Mouse (Mus musculus) liver, adult 2 months (tissue): Measurements from ENCODE around the gene Tspan11. TPM values are rescaled to one million over a fixed set of nuclear protein-coding genes. Genes with fewer than 3 reads are reported as not detected.
A peak's percentile ranks its signal among the peaks of the same experiment; 100 is the strongest.

Source experiments
- DNase-seq: peaks from one replicate; pipeline ENCODE4 v3.0.0-alpha.2; 2011; ENCODE audit warnings: low read depth, low spot score; ENCODE audit errors: extremely low read depth
- H3K27ac ChIP-seq: fragments of 200-500 bp; replicated peaks from 2 replicates; pipeline ENCODE4 v1.5.1; 2012; ENCODE audit warnings: low read depth, mild to moderate bottlenecking, control low read depth, inconsistent platforms, low read length; ENCODE audit not compliant: insufficient read depth
- H3K27me3 ChIP-seq: fragments of 200-500 bp; 2 replicates; pipeline ENCODE4 v1.6.1; 2012; ENCODE audit warnings: mild to moderate bottlenecking, moderate library complexity, low read length, inconsistent platforms; ENCODE audit not compliant: control insufficient read depth, insufficient read depth
- H3K36me3 ChIP-seq: fragments of 200-500 bp; 2 replicates; pipeline ENCODE4 v1.6.1; 2012; ENCODE audit warnings: low read length, inconsistent platforms; ENCODE audit not compliant: control insufficient read depth, insufficient read depth
- H3K4me1 ChIP-seq: fragments of 200-500 bp; 2 replicates; pipeline ENCODE4 v1.6.1; 2011; ENCODE audit warnings: low read length; ENCODE audit not compliant: control insufficient read depth, insufficient read depth
- H3K4me3 ChIP-seq: fragments of 200-500 bp; 2 replicates; pipeline ENCODE4 v1.5.1; 2011; ENCODE audit warnings: low read depth, mild to moderate bottlenecking, control low read depth, low read length, moderate library complexity; ENCODE audit not compliant: insufficient read depth
- H3K79me2 ChIP-seq: fragments of 200-500 bp; 2 replicates; pipeline ENCODE4 v1.6.1; 2012; ENCODE audit warnings: inconsistent platforms, mild to moderate bottlenecking, low read length, moderate library complexity; ENCODE audit not compliant: control insufficient read depth, insufficient read depth
- H3K9ac ChIP-seq: fragments of 200-500 bp; 2 replicates; pipeline ENCODE4 v1.6.1; 2012; ENCODE audit warnings: low read depth, mild to moderate bottlenecking, control low read depth, inconsistent platforms, low read length
- CTCF ChIP-seq: fragments of 200-500 bp; IDR thresholded peaks from 2 replicates; pipeline ENCODE4 v1.5.1; 2011; ENCODE audit warnings: low read depth, low read length, control low read depth
- POLR2A ChIP-seq: fragments of 200-500 bp; IDR thresholded peaks from 2 replicates; pipeline ENCODE4 v1.6.1; 2011; ENCODE audit warnings: low read length, control low read depth; ENCODE audit not compliant: insufficient read depth; ENCODE audit errors: extremely low read depth
- WGBS: fragments of 180-500 bp; shearing (Covaris S2); methylation state at CpG from one replicate; pipeline ENCODE4 v1.1.7; 2018; 5-methylcytosine and 5-hydroxymethylcytosine counted together
- polyA plus RNA-seq: library from polyadenylated mRNA; depleted of rRNA; stranded (reverse); fragments of >200 nt; gene quantifications from 2 replicates; pipeline ENCODE4 v1.2.3, GENCODE M21; 2012
- total RNA-seq: library from RNA; depleted of rRNA; stranded (reverse); fragments of >200 nt; gene quantifications from 2 replicates; pipeline ENCODE4 v1.2.3, GENCODE M21; 2014

Tspan11 gene
- total and polyA plus RNA-seq, 2 experiments = under 0.01 TPM; not detected in 1

DNA sequence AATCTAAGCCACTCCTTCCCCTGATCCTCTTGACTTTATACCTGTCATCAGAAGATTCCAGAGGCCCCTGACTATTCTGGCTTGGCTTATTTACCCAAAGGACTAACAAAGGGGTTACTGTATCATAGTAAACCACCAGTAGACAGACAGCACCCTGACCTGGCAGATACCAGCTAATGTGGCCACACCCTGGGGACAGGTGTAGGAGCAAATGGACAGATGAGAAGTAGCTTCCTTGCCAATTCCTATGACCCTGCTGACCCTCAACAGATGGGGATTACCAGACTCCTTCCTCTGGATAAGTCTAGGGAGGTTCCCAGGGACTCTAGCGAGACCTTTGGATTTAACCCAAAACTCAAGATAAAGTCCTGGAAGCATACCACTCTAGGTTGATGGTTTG, 72.8 kb downstream of the Tspan11 start:
- no peak for DNase-seq
- Histone ChIP-seq H3K4me3 (no peak overlapping the region), H3K27ac (no peak overlapping the region), H3K79me2 (no peaks in the 10 kb centered on the region), H3K9ac (no peak overlapping the region), H3K4me1 (no peaks in the 10 kb centered on the region), H3K36me3 (peaks cover 2% of the 10 kb centered on the region; the same call in 1 of the 2 replicates), H3K27me3 (no peaks in the 10 kb centered on the region)
- 84% methylated on average over 1 of the region's 1 CpGs for WGBS
- TF ChIP-seq POLR2A = no peak
- no peak for TF ChIP-seq CTCF

DNA sequence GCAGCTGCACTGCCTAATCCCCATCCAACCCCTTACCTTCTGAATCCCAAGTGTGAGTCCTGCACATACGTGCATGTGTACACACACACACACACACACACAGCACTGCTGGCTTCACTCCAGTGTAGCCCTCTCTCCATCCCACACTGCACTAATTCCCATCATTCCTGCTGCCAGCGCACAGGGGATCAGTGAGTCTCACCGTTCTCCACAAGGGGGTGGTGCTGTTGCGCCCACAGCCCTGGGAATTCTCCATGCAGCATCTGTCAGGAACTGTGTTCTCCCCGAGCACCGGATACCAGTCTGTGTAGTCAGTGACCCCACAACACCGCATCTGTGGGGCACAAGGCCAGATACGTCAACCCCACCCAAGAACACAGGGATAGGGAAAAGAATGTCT, 78.1 kb downstream of the Tspan11 start:
- H3K27ac ChIP-seq = no peak overlapping the region
- peaks cover 2% of the 10 kb centered on the region; the same call in 1 of the 2 replicates for H3K36me3 ChIP-seq
- H3K79me2 ChIP-seq = no peaks in the 10 kb centered on the region
- H3K27me3 ChIP-seq = no peaks in the 10 kb centered on the region
- H3K9ac ChIP-seq = no peak overlapping the region
- no peak for TF ChIP-seq POLR2A
- no peak for TF ChIP-seq CTCF
- no peaks in the 10 kb centered on the region for H3K4me1 ChIP-seq
- WGBS = 86% methylated on average over 8 of the region's 8 CpGs
- DNase-seq = no peak
- no peak overlapping the region for H3K4me3 ChIP-seq

DNA sequence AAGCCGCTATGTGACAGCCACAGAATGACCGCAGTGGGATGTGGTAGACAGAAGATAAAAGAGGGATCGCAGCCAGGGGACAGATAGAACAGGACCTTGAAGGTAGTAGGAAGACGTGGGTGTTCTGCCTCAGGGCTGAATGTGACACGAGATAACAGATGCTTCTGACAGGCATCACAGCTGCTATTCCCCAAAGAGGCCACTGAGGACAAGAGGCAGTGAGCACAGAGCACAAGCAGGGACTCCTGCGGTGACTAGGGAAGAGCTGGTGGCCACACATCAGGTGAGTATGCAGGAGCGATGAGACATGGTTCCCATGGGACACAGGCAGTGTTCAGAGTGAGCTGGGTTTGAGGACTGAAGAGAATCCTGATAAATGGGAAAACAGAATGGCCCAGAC, 82.3 kb downstream of the Tspan11 start:
- WGBS = 83% methylated on average over 7 of the region's 7 CpGs

DNA sequence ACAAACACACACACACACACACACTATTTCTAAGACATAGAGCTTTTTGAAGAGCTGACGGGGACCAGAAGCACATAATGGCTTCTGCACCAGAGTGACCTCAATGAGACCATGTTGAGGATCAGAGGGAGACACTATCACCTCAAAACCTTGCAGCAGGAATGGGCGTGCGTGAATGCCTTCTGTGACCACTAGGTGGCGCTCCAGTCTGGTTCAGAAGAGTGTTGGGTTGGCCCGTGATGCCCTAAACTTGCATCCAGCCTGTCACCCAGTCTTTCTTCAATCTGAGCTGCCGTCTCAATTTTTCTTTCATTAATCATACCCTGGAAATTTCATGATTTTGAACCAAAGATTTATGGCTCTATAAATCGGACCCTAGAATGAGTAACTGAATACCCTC, 82.7 kb downstream of the Tspan11 start:
- Histone ChIP-seq H3K36me3 (no peaks in the 10 kb centered on the region; the same call in 1 of the 2 replicates), H3K4me3 (no peak overlapping the region), H3K4me1 (no peaks in the 10 kb centered on the region), H3K27me3 (no peaks in the 10 kb centered on the region), H3K27ac (no peak overlapping the region), H3K79me2 (no peaks in the 10 kb centered on the region), H3K9ac (no peak overlapping the region)
- peak; percentile 36 for DNase-seq
- TF ChIP-seq CTCF (peak; percentile 98), POLR2A (no peak)
- 20% methylated on average over 7 of the region's 7 CpGs for WGBS

More for the DNA sequence above, 82.3 kb downstream of the Tspan11 start:
- no peak for DNase-seq
- Histone ChIP-seq H3K4me1 (no peaks in the 10 kb centered on the region), H3K36me3 (no peaks in the 10 kb centered on the region; the same call in 1 of the 2 replicates), H3K27ac (no peak overlapping the region), H3K79me2 (no peaks in the 10 kb centered on the region), H3K9ac (no peak overlapping the region), H3K27me3 (no peaks in the 10 kb centered on the region), H3K4me3 (no peak overlapping the region)
- no peak for TF ChIP-seq POLR2A
- no peak for TF ChIP-seq CTCF

DNA sequence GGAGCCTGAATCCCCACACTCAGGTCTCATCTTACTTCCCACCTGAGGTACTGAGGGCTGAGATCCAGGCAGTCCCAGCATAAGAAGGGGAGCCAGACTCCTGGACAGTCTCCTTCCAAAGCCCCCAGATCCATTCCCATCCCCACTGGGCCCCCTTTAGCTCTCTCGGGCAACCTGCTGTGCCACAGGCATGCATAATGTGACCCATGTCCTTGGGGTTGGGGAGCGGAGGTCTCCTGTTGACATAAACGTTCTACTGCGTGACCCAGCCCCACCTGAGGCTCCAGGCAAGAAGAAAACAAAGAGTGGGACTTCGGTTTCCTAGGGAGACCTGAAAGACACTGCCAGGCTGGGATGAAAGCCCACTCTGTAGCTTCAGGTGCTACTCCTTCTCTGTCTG, 83.5 kb downstream of the Tspan11 start:
- WGBS = 83% methylated on average over 5 of the region's 5 CpGs
- no peak for DNase-seq
- Histone ChIP-seq H3K27me3 (no peaks in the 10 kb centered on the region), H3K9ac (no peak overlapping the region), H3K36me3 (no peaks in the 10 kb centered on the region), H3K27ac (no peak overlapping the region), H3K79me2 (no peaks in the 10 kb centered on the region), H3K4me3 (no peak overlapping the region), H3K4me1 (no peaks in the 10 kb centered on the region)
- TF ChIP-seq CTCF (no peak), POLR2A (no peak)

DNA sequence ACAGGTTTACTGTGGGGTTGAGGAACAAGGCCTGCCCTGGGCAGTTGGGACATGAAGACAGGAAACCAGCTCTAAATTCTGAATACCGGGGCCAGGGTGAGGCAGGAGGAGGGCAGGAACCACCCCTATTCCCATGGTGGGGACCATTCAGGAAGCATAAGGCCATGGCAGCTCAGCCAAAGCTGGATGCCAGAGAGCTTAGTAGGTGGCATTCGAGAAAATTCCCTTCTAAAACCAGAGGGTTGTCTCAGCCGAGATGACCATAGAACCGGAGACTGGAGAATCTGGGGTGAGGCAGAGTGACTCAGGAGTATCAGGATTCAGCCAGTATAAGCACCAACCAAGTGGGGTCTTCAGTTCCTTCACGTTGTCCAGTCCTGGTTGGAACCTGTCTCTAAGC, 84.5 kb downstream of the Tspan11 start:
- Histone ChIP-seq H3K36me3 (no peaks in the 10 kb centered on the region), H3K9ac (no peak overlapping the region), H3K79me2 (no peaks in the 10 kb centered on the region), H3K27me3 (no peaks in the 10 kb centered on the region), H3K4me1 (no peaks in the 10 kb centered on the region), H3K4me3 (no peak overlapping the region), H3K27ac (no peak overlapping the region)
- TF ChIP-seq POLR2A (no peak), CTCF (no peak)
- WGBS = 85% methylated on average over 5 of the region's 5 CpGs
- DNase-seq = no peak
